Mouse (Mus musculus) fibroblast of lung, adult 2 months (primary cell): Measurements from ENCODE around the gene Klhl15.
"Not testable (repeated sequence)": the region's sequence is repeated elsewhere in the genome, so short reads cannot be mapped to it uniquely, and the experiment has no call there.

Experiments
- DNase-seq: peaks from one replicate; pipeline ENCODE4 v3.0.0-alpha.2; 2011; ENCODE audit warnings: low read depth

The Klhl15 gene

GRCm38 (mm10) chrX:94234532-94235189 lies at the start of gene Klhl15:
TSS of gene Klhl15 (plus strand) at chrX:94234599.
- DNase-seq, result peak; percentile 39

GRCm38 (mm10) chrX:94185156-94185555 lies 49.2 kb upstream of the Klhl15 start:
- DNase-seq, result no peak

GRCm38 (mm10) chrX:94193901-94194300 lies 40.5 kb upstream of the Klhl15 start:
- not testable (repeated sequence) for DNase-seq

GRCm38 (mm10) chrX:94197789-94198188 lies 36.6 kb upstream of the Klhl15 start:
- DNase-seq, result no peak

GRCm38 (mm10) chrX:94212264-94212596 lies 22.2 kb upstream of the Klhl15 start:
- DNase-seq, result no peak

GRCm38 (mm10) chrX:94212597-94213321 lies 21.6 kb upstream of the Klhl15 start, which contains the start of gene Eif2s3x:
TSS of gene Eif2s3x (minus strand) at chrX:94212862.
- DNase-seq, result peak; percentile 40

- no peak for DNase-seq
Observed at GRCm38 (mm10) chrX:94213384-94213783, 21.0 kb upstream of the Klhl15 start.

- DNase-seq, result no peak
Observed at GRCm38 (mm10) chrX:94233432-94233831, 967 bp upstream of the Klhl15 start.

- no peak for DNase-seq
Observed at GRCm38 (mm10) chrX:94233936-94234531, 365 bp upstream of the Klhl15 start.

- no peak for DNase-seq
Observed at GRCm38 (mm10) chrX:94235190-94235555, 774 bp downstream of the Klhl15 start.

GRCm38 (mm10) chrX:94235601-94236000 lies 1.2 kb downstream of the Klhl15 start:
- no peak for DNase-seq

GRCm38 (mm10) chrX:94288923-94289322 lies 54.5 kb downstream of the Klhl15 start:
- DNase-seq, result peak; percentile 12

- no peak for DNase-seq
Observed at GRCm38 (mm10) chrX:94302928-94303327, 68.5 kb downstream of the Klhl15 start.

GRCm38 (mm10) chrX:94321036-94321902 lies 86.9 kb downstream of the Klhl15 start:
- no peak for DNase-seq
